Mouse (Mus musculus): Measurements from ENCODE around the gene Pcp2.

- TF ChIP-seq CTCF (IDR thresholded peaks at IDR 0.05 in 2 of 3, conservative IDR thresholded peaks at IDR 0.05 in 1 of 3; ENCODE audit: control insufficient read depth in 1 of 3, insufficient read depth in 1 of 3, low read depth in 2 of 3, low read length in 3 of 3, poor library complexity in 1 of 3, severe bottlenecking in 1 of 3) (no peak), TAL1 (IDR thresholded peaks at IDR 0.05; ENCODE audit: low read length) (no peak)
These were observed 24.9 kb downstream of the Pcp2 start for GRCm38 (mm10) chr8:3600401-3600800.
